Mouse (Mus musculus) liver, embryonic 11.5 days (tissue): ENCODE data around the gene Zfp618. TPM values are rescaled to one million over a fixed set of nuclear protein-coding genes. Genes with fewer than 3 reads are reported as not detected.

Experiments used
- ATAC-seq: fragments of 200-750 bp; cut with Nextera tagmentation; replicated peaks from 2 replicates; pipeline ENCODE4 v1.8.0; 2017; ENCODE audit warnings: moderate number of reproducible peaks, mild to moderate bottlenecking, moderate TSS enrichment, moderate library complexity; ENCODE audit not compliant: low FRiP score
- DNase-seq: peaks from one replicate; pipeline ENCODE4 v3.0.0-alpha.2; 2017; ENCODE audit warnings: low spot score
- H3K27ac ChIP-seq: fragments of 300-500 bp; sonication (generic); 2 replicates; pipeline ENCODE4 v1.5.1; 2014; ENCODE audit warnings: mild to moderate bottlenecking, low read depth, low read length, control low read depth
- H3K27me3 ChIP-seq: fragments of 300-500 bp; sonication (generic); replicated peaks from 2 replicates; pipeline ENCODE4 v1.6.1; 2014; ENCODE audit warnings: low read length, mixed read lengths; ENCODE audit not compliant: control insufficient read depth, insufficient read depth
- H3K36me3 ChIP-seq: fragments of 300-500 bp; sonication (generic); 2 replicates; pipeline ENCODE4 v1.6.1; 2014; ENCODE audit warnings: mild to moderate bottlenecking, low read length, moderate library complexity, mixed read lengths; ENCODE audit not compliant: control insufficient read depth, insufficient read depth
- H3K4me1 ChIP-seq: fragments of 300-500 bp; sonication (generic); replicated peaks from 2 replicates; pipeline ENCODE4 v1.6.1; 2014; ENCODE audit warnings: low read length, mixed read lengths; ENCODE audit not compliant: control insufficient read depth, insufficient read depth
- H3K4me2 ChIP-seq: fragments of 300-500 bp; sonication (generic); 2 replicates; pipeline ENCODE4 v1.6.1; 2014; ENCODE audit warnings: mild to moderate bottlenecking, control low read depth, moderate library complexity
- H3K4me3 ChIP-seq: fragments of 300-500 bp; sonication (generic); 2 replicates; pipeline ENCODE4 v1.5.1; 2014; ENCODE audit warnings: low read depth, low read length, control low read depth
- H3K9ac ChIP-seq: fragments of 300-500 bp; sonication (generic); 2 replicates; pipeline ENCODE4 v1.6.1; 2014; ENCODE audit warnings: low read depth, low read length, control low read depth
- H3K9me3 ChIP-seq: fragments of 300-500 bp; sonication (generic); 2 replicates; pipeline ENCODE4 v1.6.1; 2016; ENCODE audit warnings: low read length, inconsistent platforms, mixed read lengths; ENCODE audit not compliant: control insufficient read depth
- WGBS: fragments of 180-500 bp; shearing (Covaris S2); extraction: QIAGEN DNeasy Blood & Tissue Kit; methylation state at CpG from one replicate; pipeline ENCODE4 v1.1.7; 2014; 5-methylcytosine and 5-hydroxymethylcytosine counted together
- polyA plus RNA-seq: library from polyadenylated mRNA; unstranded; fragments of >200 nt; fragmentation: Nextera tagmentation; extraction: Ambion mirVana; gene quantifications from 2 replicates; pipeline ENCODE4 v1.2.1, GENCODE M21; 2014

The Zfp618 gene
- polyA plus RNA-seq, 1 experiment from 2014 or later: 12.9 TPM

GRCm38 (mm10) chr4:63181556-63181955, 216.2 kb downstream of the Zfp618 start:
- Histone ChIP-seq H3K27ac (no peak overlapping the region), H3K9ac (no peak overlapping the region), H3K36me3 (no peaks in the 10 kb centered on the region), H3K9me3 (no peaks in the 10 kb centered on the region), H3K27me3 (no peaks in the 10 kb centered on the region), H3K4me3 (no peak overlapping the region), H3K4me1 (no peaks in the 10 kb centered on the region), H3K4me2 (no peak overlapping the region)
- no peak for DNase-seq
- 13% methylated on average over 5 of the region's 5 CpGs for WGBS
- peak; percentile 57; the same call in 1 of the 2 replicates for ATAC-seq

GRCm38 (mm10) chr4:63186281-63186870, 221.0 kb downstream of the Zfp618 start:
- Histone ChIP-seq H3K27ac (no peak overlapping the region), H3K27me3 (no peaks in the 10 kb centered on the region), H3K4me3 (no peak overlapping the region), H3K4me1 (no peaks in the 10 kb centered on the region; the same call in 1 of the 2 replicates), H3K4me2 (peak overlapping the region; percentile 16; the same call in 1 of the 2 replicates), H3K36me3 (no peaks in the 10 kb centered on the region), H3K9ac (no peak overlapping the region), H3K9me3 (no peaks in the 10 kb centered on the region)
- 0 out of 2 replicates have a peak, but pooled peaks have one; percentile 39 for ATAC-seq
- 55% methylated on average over 21 of the region's 21 CpGs for WGBS
- no peak for DNase-seq

Other genes with a start within 250 kb of the Zfp618 start
- 736 and 748 TPM in 2 replicates for gene Ambp, start 189.2 kb downstream of the Zfp618 start, polyA plus RNA-seq
- 7.9 and 9.0 TPM in 2 replicates for gene Kif12, start 206.6 kb downstream of the Zfp618 start, polyA plus RNA-seq
- gene Col27a1, start 248.4 kb downstream of the Zfp618 start, polyA plus RNA-seq: 5.0 and 6.4 TPM in 2 replicates